Mouse (Mus musculus): ENCODE results near the gene Arhgap27.

The Arhgap27 gene

DNA sequence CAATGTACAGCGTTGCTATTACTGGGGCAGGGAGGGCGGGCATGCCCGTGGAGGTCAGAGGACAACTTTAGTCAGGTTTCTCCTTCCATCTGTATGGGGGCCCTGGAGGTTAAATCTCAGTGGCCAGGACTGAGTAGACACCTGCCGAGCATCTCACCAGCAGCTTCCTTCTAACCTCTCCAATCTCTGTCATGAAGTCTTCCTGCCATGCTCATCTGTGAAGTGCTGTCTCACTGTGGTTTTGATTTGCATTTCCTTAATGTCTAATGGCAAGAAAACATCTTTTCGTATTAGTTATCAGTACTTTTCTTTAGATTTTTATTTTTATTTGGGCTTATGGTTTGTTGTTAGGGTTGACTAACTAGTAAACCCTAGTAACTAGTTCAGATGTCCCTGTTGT, 17.0 kb upstream of the Arhgap27 start:
- no peak for DNase-seq

GRCm38 (mm10) chr11:103378341-103378740, 14.8 kb upstream of the Arhgap27 start:
- DNase-seq: no peak

DNA sequence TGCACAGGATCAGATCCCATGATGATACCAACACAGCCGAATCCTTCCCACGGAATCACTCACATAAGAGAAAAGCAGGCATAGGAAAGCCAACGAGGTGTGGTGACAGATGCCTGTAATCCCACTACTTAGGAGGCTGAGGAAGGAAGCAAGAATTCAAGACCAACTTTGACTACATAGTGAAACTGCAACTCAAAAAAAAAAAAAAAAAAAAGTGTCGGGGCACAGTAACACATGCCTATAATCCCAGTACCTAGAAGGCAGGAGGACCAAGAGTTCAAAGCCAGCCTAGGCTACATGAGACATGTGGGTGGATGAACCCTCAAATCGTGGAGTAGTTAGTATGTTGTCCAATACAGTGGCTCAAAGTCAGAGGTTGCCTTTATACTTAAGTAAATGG, 12.3 kb upstream of the Arhgap27 start:
- DNase-seq: no peak

- no peak for DNase-seq
These were observed 11.8 kb upstream of the Arhgap27 start for GRCm38 (mm10) chr11:103375258-103375657.

DNA sequence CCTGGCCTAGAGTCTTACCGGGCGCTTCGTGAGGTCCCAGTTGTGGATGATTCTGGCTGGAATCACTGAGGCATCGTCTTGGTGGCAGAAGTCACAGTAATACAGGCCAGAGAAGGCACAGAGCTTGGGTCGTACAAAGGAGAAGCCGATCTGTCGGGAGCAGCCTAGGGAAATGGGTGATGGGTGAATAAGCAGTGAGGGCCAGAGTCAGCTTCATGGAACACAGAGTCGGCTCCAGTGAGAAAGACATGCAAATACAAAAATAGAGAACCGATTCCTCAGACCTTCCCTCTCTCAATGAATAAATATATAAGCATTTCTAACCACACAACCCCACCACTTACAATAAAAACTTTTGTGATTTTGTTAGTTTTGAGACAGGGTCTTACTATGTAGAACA, 10.4 kb upstream of the Arhgap27 start:
- DNase-seq: no peak

GRCm38 (mm10) chr11:103372561-103372960, 9.1 kb upstream of the Arhgap27 start:
- DNase-seq: no peak

DNA sequence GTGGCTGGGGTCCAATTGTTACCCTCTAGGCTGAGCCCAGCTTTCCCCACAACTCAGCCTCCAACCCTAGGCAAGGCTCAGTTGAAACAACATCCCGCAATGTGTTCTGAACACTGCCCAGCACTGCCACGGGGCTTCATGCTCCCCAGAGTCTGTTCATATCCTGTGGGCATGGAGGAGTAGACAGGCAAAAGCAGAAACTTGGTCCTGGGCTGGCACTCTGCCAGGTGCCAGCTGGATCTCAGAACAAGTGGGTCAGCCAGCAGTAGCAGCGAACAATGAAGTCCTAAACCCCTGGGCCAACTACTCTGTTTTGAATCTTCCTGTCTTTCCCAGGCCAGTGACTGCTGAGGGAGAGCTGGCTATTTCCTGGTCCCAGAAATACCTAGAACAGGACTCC, 8.6 kb upstream of the Arhgap27 start:
- peak; percentile 50 for DNase-seq

GRCm38 (mm10) chr11:103371222-103371539, 7.7 kb upstream of the Arhgap27 start:
- DNase-seq: peak; percentile 54

- no peak for DNase-seq
These were observed 7.1 kb upstream of the Arhgap27 start for GRCm38 (mm10) chr11:103370397-103371221.

DNA sequence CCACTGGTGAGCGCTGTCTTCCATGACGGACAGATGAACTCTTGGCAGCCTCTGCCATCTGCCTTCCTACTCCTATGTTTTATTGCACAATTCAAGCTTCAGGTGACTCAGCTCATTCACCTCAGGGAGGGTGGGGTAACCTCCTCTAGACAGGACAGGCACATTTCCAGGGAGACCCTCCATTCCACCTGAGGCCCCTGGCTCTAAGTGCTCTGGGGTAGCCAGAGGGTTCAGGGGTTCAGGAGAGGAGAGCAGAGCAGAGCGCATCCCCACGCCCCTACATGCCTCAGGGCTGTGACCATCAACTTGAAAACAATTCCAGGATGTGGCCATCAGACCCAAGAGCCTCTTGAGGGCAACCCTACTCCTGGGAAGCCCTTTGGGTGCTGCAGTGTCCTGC, 2.0 kb upstream of the Arhgap27 start:
- no peak for DNase-seq

DNA sequence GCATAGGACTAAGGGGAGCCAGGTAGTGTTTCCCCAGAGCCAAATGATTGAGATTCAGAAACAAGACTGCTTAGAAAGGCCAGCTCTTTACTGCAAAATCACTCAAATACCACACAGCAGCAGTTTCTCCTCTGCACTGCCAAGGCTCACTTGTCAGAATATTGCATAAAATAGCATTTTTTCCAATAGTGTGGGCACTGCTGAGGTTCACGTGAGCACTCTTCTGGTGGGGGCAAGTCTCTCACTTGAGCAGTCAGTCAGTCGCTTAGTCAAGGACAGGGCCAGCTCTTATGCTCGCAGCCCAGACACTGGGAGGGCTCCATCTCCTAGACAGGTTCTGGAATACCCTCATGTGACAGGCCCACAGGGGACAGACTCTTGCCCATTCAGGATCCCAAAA, 1.5 kb upstream of the Arhgap27 start:
- no peak for DNase-seq

- no peak for DNase-seq
These were observed 843 bp upstream of the Arhgap27 start for GRCm38 (mm10) chr11:103364335-103364734.

GRCm38 (mm10) chr11:103362521-103363181, 841 bp downstream of the Arhgap27 start:
- no peak for DNase-seq

GRCm38 (mm10) chr11:103362054-103362432, 1.4 kb downstream of the Arhgap27 start:
- no peak for DNase-seq

DNA sequence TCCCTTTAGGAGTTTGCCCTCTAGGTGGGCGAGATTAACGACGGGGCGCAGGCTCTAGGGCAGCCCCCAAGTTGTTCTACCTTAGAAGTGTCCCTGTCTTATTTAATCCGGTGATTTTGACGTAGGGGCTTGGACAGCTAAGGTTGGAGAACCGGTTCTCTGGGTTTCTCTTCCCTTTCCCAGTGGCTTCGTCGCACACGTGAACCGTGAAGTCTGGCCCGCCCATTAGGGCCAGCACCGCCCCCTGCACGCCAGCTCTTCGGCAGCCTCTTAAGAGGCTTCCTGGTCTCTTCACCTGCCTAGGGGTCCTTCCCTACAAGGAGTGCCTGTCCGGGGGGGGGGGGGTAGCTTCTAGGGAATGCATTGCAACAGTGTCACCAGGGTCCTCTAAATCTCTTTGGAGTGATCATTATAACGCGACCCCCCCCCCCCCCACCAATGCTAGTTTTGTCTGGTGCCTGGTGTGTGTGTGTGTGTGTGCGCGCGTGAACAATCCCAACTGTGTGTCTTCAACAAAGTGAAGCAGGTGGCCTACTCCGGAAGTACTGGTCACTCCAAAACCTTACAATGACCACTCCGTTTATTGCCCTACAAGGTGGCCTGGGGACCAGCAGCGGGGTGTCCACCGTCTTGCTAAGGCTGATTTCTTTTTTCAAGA, 2.0 kb downstream of the Arhgap27 start:
- DNase-seq: no peak

DNA sequence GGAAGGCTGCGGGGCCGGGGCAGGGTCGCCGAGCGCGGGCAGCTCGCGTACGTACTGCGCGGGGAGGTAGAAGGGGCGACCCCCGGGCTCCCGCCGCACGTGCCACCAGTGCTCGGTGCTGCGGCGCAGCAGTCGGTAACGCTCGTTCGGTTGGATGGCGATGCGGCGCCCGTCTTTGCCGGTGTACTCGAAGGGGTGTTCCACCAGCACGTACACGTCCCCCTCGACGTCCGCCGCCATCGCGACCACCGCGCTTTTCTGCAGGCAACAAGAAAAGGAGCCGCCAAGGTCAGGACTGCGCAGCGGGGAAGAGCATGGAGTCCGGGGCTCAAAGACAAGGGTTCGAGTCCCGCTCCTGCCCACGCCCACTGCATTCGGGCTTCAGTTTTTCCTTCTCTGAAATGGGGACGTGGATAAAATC, 2.8 kb downstream of the Arhgap27 start:
- no peak for DNase-seq

DNA sequence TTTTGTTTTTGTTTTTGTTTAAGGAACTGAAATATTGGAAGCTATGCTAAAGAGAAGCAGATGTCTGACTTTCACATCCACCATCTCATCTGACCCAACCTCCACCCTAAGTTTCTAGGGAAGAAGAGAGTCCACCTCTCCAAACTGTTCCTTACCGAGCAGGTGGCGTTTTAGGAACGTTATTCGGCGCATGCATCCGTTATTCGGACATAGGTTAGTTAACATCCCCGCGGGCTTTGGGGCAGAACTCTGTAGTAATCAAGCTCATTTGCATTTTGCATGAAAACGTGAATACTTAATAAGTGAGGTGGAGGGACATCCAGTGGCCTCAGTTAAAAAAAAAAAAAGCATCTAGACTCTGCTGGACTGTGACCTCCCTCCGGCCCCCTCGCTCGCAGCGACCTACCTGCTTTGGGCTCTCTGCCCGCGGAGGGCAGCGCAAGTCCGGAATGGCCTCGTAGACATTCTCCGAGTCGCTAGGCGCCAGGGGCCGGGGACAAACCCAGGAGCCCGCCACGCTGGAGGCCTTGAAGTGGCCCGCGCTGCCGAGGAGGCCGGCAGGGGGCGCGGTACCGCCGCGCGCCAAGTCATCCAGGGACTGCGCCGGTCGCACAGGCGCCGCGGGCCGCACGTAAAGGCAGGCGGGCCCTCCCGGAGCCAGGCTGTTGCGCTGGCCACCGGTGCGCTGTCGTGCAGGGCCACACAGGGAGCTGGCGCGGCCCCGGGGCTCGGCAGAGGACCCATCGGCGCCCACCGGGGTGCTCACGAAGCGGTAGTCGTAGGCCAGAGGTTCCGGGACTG, 3.5 kb downstream of the Arhgap27 start:
- DNase-seq: peak; percentile 79

- peak; percentile 67 for DNase-seq
These were observed 4.4 kb downstream of the Arhgap27 start for GRCm38 (mm10) chr11:103359122-103359521.

DNA sequence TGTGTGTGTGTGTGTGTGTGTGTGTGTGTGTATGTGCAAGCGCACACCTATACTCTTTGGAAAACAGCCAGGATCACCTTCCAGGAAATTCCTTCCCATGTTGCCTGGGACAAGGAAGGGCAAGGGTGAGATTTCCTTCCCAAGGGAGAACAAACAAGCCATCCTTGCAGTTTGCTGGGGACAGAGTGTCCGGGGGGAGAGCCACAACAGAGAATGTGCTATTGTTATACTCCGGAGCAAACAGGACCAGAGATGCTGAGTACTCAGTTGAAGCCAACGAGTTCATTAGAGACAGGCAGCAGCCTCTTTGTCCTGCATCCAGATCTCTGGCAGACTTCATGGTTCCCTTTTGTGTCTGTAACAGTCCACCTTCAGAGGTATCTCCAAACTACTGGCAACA, 5.2 kb downstream of the Arhgap27 start:
- DNase-seq: no peak

- no peak for DNase-seq
These were observed 5.8 kb downstream of the Arhgap27 start for GRCm38 (mm10) chr11:103357710-103358109.

DNA sequence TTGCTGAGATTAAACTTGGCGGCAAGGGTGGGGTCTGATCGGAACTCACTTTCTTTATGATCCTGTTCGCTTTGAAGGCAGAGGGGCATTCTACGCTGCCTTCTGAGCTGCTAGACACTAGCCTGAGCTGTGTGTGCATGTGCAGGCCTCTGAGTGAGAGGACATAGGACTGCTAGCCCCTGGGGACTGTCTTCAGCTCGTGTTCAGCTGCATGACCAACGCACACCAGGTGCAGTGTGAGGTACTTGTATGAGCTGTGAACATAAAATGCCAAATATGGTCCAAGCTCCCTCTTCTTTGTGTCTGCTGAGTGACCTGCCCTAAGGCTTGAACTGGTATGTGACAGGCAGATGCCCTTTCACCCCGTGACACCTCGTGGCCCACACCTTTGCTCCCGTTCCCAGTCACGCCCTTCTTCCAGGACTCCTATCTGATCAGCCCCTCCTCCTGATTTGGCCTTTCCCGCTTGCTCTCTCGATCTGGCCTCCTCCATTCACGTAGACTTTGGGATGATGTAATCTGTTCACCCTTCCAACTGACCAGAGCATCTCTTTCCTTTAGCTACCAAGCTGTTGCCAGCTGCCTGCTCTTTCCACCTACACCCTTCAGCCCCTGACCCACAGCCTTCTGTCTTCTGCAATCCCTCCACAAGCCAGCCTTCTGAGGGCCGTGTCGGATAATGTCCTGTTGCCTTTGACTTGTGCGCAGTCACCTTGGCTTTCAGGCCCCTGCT, 6.4 kb downstream of the Arhgap27 start:
- DNase-seq: no peak

DNA sequence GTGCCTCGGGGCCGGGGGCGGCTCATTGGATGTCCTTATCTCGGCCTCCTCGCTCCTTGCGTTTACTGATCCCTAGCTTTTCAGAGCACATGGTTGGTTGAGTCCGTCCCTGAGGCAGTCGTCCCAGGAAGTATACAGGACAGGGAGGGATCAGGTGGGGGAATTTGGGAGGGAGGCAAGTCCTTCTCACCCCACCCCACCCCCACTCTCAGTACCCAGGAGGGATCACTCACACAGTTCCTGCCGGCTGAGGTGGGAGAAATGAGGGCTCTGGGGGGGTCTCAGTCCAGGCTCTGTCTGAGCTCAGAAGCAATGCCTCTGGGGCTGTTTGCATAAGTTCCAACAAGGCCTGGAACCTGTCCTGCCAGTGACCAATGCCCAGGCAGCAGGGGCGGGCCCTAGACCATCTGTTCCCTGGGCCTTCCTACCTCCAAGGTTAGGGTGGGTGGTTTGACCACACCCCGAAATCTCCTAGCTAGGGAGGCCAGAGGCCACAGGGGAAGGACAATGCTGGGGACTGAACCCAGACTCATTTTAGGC, 7.4 kb downstream of the Arhgap27 start:
- peak; percentile 88 for DNase-seq
